8 mouse cellular contexts compared by ENCODE assay signal in genomic region chr5:135106758-135107256, GRCm38 (mm10). TPM values are rescaled to one million over a fixed set of nuclear protein-coding genes. Genes with fewer than 3 reads are reported as not detected.
DNase-seq lines count a peak whose midpoint lies in the region; ATAC-seq and TF ChIP-seq lines count a peak whose summit lies in the region.
"Had no signal": no experiment of that assay in that cellular context is flagged by ENCODE, and none has a peak within 500 bp of the region (broad histone marks: within the 10 kb centered on the region; RNA-seq: fewer than 3 reads in every experiment).

No protein-coding gene starts in this region.

- DNase-seq in brain, adult 2 months (ENCODE audit: low read depth, low spot score) = peak; percentile 79
- peak; percentile 97 for DNase-seq in embryonic facial prominence, embryonic 14.5 days (ENCODE audit: low spot score)
- peak; percentile 81 to 87 for DNase-seq in heart, adult 2 months
- DNase-seq in kidney, adult 11 months = peak; percentile 96
- peak; percentile 87 for DNase-seq in limb, embryonic 11.5 days (ENCODE audit: low spot score)

- TF ChIP-seq POLR2A in heart, adult 2 months (IDR thresholded peaks at IDR 0.05; ENCODE audit: insufficient read depth, low read depth, low read length) = peak; percentile 91
- peak; percentile 98 for TF ChIP-seq POLR2A in small intestine, adult 2 months (IDR thresholded peaks at IDR 0.05; ENCODE audit: low read depth, low read length)

- H3K79me2 ChIP-seq in heart, adult 2 months (replicated peaks; ENCODE audit: control insufficient read depth, insufficient read depth, low read length) = no peaks in the 10 kb centered on the region

- H3K4me3 ChIP-seq in embryonic facial prominence, embryonic 14.5 days (ENCODE audit: low read depth, low read length) = peak overlapping the region; percentile 51
- peak overlapping the region; percentile 57 for H3K4me3 ChIP-seq in heart, adult 2 months
- peak overlapping the region; percentile 54 for H3K4me3 ChIP-seq in limb, embryonic 11.5 days (ENCODE audit: low read depth, low read length)
- peak overlapping the region; percentile 55 for H3K4me3 ChIP-seq in midbrain, embryonic 12.5 days
- peak overlapping the region; percentile 91 for H3K4me3 ChIP-seq in small intestine, adult 2 months (ENCODE audit: low read depth, low read length)
- H3K4me3 ChIP-seq: myocyte had no signal

- H3K9me3 ChIP-seq in embryonic facial prominence, embryonic 14.5 days (ENCODE audit: control insufficient read depth, low read length) = no peaks in the 10 kb centered on the region
- H3K9me3 ChIP-seq in limb, embryonic 11.5 days (ENCODE audit: control insufficient read depth, low read length) = no peaks in the 10 kb centered on the region
- H3K9me3 ChIP-seq in midbrain, embryonic 12.5 days = 0 out of 2 replicates have a peak, but pooled peaks cover 5% of the 10 kb centered on the region

- no peaks in the 10 kb centered on the region for H3K36me3 ChIP-seq in embryonic facial prominence, embryonic 14.5 days (ENCODE audit: control insufficient read depth, insufficient read depth, low read length)
- no peaks in the 10 kb centered on the region for H3K36me3 ChIP-seq in heart, adult 2 months (ENCODE audit: control insufficient read depth, insufficient read depth, low read length)
- no peaks in the 10 kb centered on the region for H3K36me3 ChIP-seq in limb, embryonic 11.5 days (ENCODE audit: control insufficient read depth, insufficient read depth, low read length)
- H3K36me3 ChIP-seq in midbrain, embryonic 12.5 days = no peaks in the 10 kb centered on the region
- no peaks in the 10 kb centered on the region for H3K36me3 ChIP-seq in small intestine, adult 2 months (ENCODE audit: control insufficient read depth, insufficient read depth, low read length)

- H3K9ac ChIP-seq in embryonic facial prominence, embryonic 14.5 days (ENCODE audit: low read depth, low read length) = peak overlapping the region; percentile 62
- peak overlapping the region; percentile 76 for H3K9ac ChIP-seq in heart, adult 2 months (ENCODE audit: low read depth, low read length)
- peak overlapping the region; percentile 34; the same call in 1 of the 2 replicates for H3K9ac ChIP-seq in limb, embryonic 11.5 days (ENCODE audit: low read length)
- peak overlapping the region; percentile 34; the same call in 1 of the 2 replicates for H3K9ac ChIP-seq in midbrain, embryonic 12.5 days (replicated peaks)

- TF ChIP-seq EP300 in heart, adult 2 months (IDR thresholded peaks at IDR 0.05; ENCODE audit: insufficient read depth, low read depth, low read length) = 0 out of 2 replicates have a peak, but pooled peaks have one; percentile 37

- H3K4me1 ChIP-seq in embryonic facial prominence, embryonic 14.5 days (ENCODE audit: control insufficient read depth, insufficient read depth, low read length) = peaks cover 3% of the 10 kb centered on the region; the same call in 1 of the 2 replicates
- no peaks in the 10 kb centered on the region for H3K4me1 ChIP-seq in heart, adult 2 months (ENCODE audit: control insufficient read depth, insufficient read depth, low read length)
- H3K4me1 ChIP-seq in limb, embryonic 11.5 days (ENCODE audit: control insufficient read depth, insufficient read depth, low read length) = peaks cover 8% of the 10 kb centered on the region; the same call in 1 of the 2 replicates
- H3K4me1 ChIP-seq in midbrain, embryonic 12.5 days = peaks cover 16% of the 10 kb centered on the region
- H3K4me1 ChIP-seq in small intestine, adult 2 months (ENCODE audit: control insufficient read depth, insufficient read depth, insufficient read length, low read length) = peaks cover 12% of the 10 kb centered on the region

- TF ChIP-seq CTCF in heart, adult 2 months (IDR thresholded peaks at IDR 0.05) = no peak
- TF ChIP-seq CTCF in small intestine, adult 2 months (IDR thresholded peaks at IDR 0.05; ENCODE audit: extremely low read depth, insufficient read length, insufficient replicate concordance, low read depth, low read length) = no peak

- under 1% methylated on average over 34 of the region's 48 CpGs for WGBS in embryonic facial prominence, embryonic 14.5 days
- under 1% methylated on average over 48 of the region's 48 CpGs for WGBS in heart, adult 2 months
- WGBS in limb, embryonic 11.5 days = under 1% methylated on average over 48 of the region's 48 CpGs
- under 1% methylated on average over 48 of the region's 48 CpGs for WGBS in midbrain, embryonic 12.5 days
- WGBS in small intestine, adult 2 months = under 1% methylated on average over 48 of the region's 48 CpGs

- peaks cover 45% of the 10 kb centered on the region for H3K27me3 ChIP-seq in embryonic facial prominence, embryonic 14.5 days (replicated peaks; ENCODE audit: control insufficient read depth, insufficient read depth, low read length)
- H3K27me3 ChIP-seq in heart, adult 2 months (ENCODE audit: control insufficient read depth, insufficient read depth, low read length) = no peaks in the 10 kb centered on the region
- H3K27me3 ChIP-seq in limb, embryonic 11.5 days (ENCODE audit: control insufficient read depth, insufficient read depth, low read length) = peaks cover 23% of the 10 kb centered on the region
- H3K27me3 ChIP-seq in midbrain, embryonic 12.5 days = peaks cover 63% of the 10 kb centered on the region
- no peaks in the 10 kb centered on the region for H3K27me3 ChIP-seq in small intestine, adult 2 months (ENCODE audit: control insufficient read depth, insufficient read depth, low read length)

- ATAC-seq in embryonic facial prominence, embryonic 14.5 days (ENCODE audit: low read depth) = peak; percentile 91
- ATAC-seq in limb, embryonic 11.5 days (ENCODE audit: insufficient number of reproducible peaks, low FRiP score, low TSS enrichment, low read depth) = peak; percentile 83
- ATAC-seq in midbrain, embryonic 12.5 days (ENCODE audit: low FRiP score, low read depth) = peak; percentile 88

- intact Hi-C loops in heart, adult 2 months (cut with DNase I) = no loop called here

- peak overlapping the region; percentile 94 for H3K4me2 ChIP-seq in embryonic facial prominence, embryonic 14.5 days (ENCODE audit: low read depth, low read length)
- H3K4me2 ChIP-seq in limb, embryonic 11.5 days (ENCODE audit: low read depth, severe bottlenecking) = peak overlapping the region; percentile 96
- H3K4me2 ChIP-seq in midbrain, embryonic 12.5 days (replicated peaks) = peak overlapping the region; percentile 92

- no peak overlapping the region for H3K27ac ChIP-seq in embryonic facial prominence, embryonic 14.5 days (replicated peaks; ENCODE audit: low read depth, low read length)
- peak overlapping the region; percentile 87 for H3K27ac ChIP-seq in heart, adult 2 months
- H3K27ac ChIP-seq in limb, embryonic 11.5 days (replicated peaks; ENCODE audit: low read depth, low read length) = no peak overlapping the region
- no peak overlapping the region for H3K27ac ChIP-seq in midbrain, embryonic 12.5 days (replicated peaks)
- peak overlapping the region; percentile 81 for H3K27ac ChIP-seq in small intestine, adult 2 months (ENCODE audit: insufficient read depth, low read depth, low read length)

RNA-seq across cellular contexts. Expression of gene Mlxipl, which starts 17.1 kb away (rescaled TPM):
- 1.2 and 1.6 TPM in 2 replicates for polyA plus RNA-seq in embryonic facial prominence, embryonic 14.5 days (2014; fragmentation: Nextera tagmentation; extraction: Ambion mirVana)
- total RNA-seq in heart, adult 2 months (2021) = 10 to 100 TPM; 24.2 to 25.9 TPM
- 47.1 and 49.0 TPM in 2 replicates for polyA plus RNA-seq in heart, adult 2 months (2012; rRNA removed)
- 3.2 and 3.3 TPM in 2 replicates for polyA plus RNA-seq in limb, embryonic 11.5 days (2014; fragmentation: Nextera tagmentation; extraction: Ambion mirVana)
- 2.0 and 2.1 TPM in 2 replicates for polyA plus RNA-seq in midbrain, embryonic 12.5 days (2016; fragmentation: Nextera tagmentation; extraction: Ambion mirVana)
- 190 and 304 TPM in 2 replicates for polyA plus RNA-seq in small intestine, adult 2 months (2012; rRNA removed)
- polyA plus RNA-seq: myocyte had no signal

RNA-seq across cellular contexts. Expression of gene Vps37d, which starts 28.7 kb away (rescaled TPM):
- 7.7 and 8.5 TPM in 2 replicates for polyA plus RNA-seq in embryonic facial prominence, embryonic 14.5 days (2014; fragmentation: Nextera tagmentation; extraction: Ambion mirVana)
- total RNA-seq in heart, adult 2 months (2021) = under 1 TPM; 0.52 to 0.57 TPM
- polyA plus RNA-seq in heart, adult 2 months (2012; rRNA removed) = 0.61 and 0.72 TPM in 2 replicates
- 10.0 and 10.7 TPM in 2 replicates for polyA plus RNA-seq in limb, embryonic 11.5 days (2014; fragmentation: Nextera tagmentation; extraction: Ambion mirVana)
- 28.2 and 32.1 TPM in 2 replicates for polyA plus RNA-seq in midbrain, embryonic 12.5 days (2016; fragmentation: Nextera tagmentation; extraction: Ambion mirVana)
- 3.0 and 7.0 TPM in 2 replicates for polyA plus RNA-seq in small intestine, adult 2 months (2012; rRNA removed)

RNA-seq across cellular contexts. Expression of gene Bud23, which starts 42.0 kb away (rescaled TPM):
- polyA plus RNA-seq in embryonic facial prominence, embryonic 14.5 days (2014; fragmentation: Nextera tagmentation; extraction: Ambion mirVana) = 74.0 and 87.2 TPM in 2 replicates
- total RNA-seq in heart, adult 2 months (2021) = 10 to 100 TPM; 20.5 to 21.1 TPM
- polyA plus RNA-seq in heart, adult 2 months (2012; rRNA removed) = 26.2 and 29.8 TPM in 2 replicates
- 156 and 157 TPM in 2 replicates for polyA plus RNA-seq in limb, embryonic 11.5 days (2014; fragmentation: Nextera tagmentation; extraction: Ambion mirVana)
- polyA plus RNA-seq in midbrain, embryonic 12.5 days (2016; fragmentation: Nextera tagmentation; extraction: Ambion mirVana) = 118 and 119 TPM in 2 replicates
- 31.2 and 43.7 TPM in 2 replicates for polyA plus RNA-seq in small intestine, adult 2 months (2012; rRNA removed)

RNA-seq across cellular contexts. Expression of gene Tbl2, which starts 42.6 kb away (rescaled TPM):
- 24.1 and 30.1 TPM in 2 replicates for polyA plus RNA-seq in embryonic facial prominence, embryonic 14.5 days (2014; fragmentation: Nextera tagmentation; extraction: Ambion mirVana)
- total RNA-seq in heart, adult 2 months (2021) = 10 to 100 TPM in 1 of 2 experiments, 1 to 10 TPM in 1; 9.9 to 10.6 TPM
- 5.8 and 8.8 TPM in 2 replicates for polyA plus RNA-seq in heart, adult 2 months (2012; rRNA removed)
- 21.4 and 22.5 TPM in 2 replicates for polyA plus RNA-seq in limb, embryonic 11.5 days (2014; fragmentation: Nextera tagmentation; extraction: Ambion mirVana)
- polyA plus RNA-seq in midbrain, embryonic 12.5 days (2016; fragmentation: Nextera tagmentation; extraction: Ambion mirVana) = 26.3 and 26.5 TPM in 2 replicates
- 4.8 and 5.3 TPM in 2 replicates for polyA plus RNA-seq in small intestine, adult 2 months (2012; rRNA removed)

RNA-seq across cellular contexts. Expression of gene Dnajc30, which starts 42.8 kb away (rescaled TPM):
- polyA plus RNA-seq in embryonic facial prominence, embryonic 14.5 days (2014; fragmentation: Nextera tagmentation; extraction: Ambion mirVana) = 31.1 and 33.9 TPM in 2 replicates
- 10 to 100 TPM; 38.4 to 46.1 TPM for total RNA-seq in heart, adult 2 months (2021)
- 34.7 and 35.7 TPM in 2 replicates for polyA plus RNA-seq in heart, adult 2 months (2012; rRNA removed)
- 33.3 and 34.1 TPM in 2 replicates for polyA plus RNA-seq in limb, embryonic 11.5 days (2014; fragmentation: Nextera tagmentation; extraction: Ambion mirVana)
- 27.6 and 28.3 TPM in 2 replicates for polyA plus RNA-seq in midbrain, embryonic 12.5 days (2016; fragmentation: Nextera tagmentation; extraction: Ambion mirVana)
- polyA plus RNA-seq in small intestine, adult 2 months (2012; rRNA removed) = 30.1 and 46.4 TPM in 2 replicates

Comparison
In these comparisons a context has a peak if more than half of its experiments do, and no peak if none do; other contexts are left out.
1. H3K27ac ChIP-seq: peak in heart, adult 2 months (single experiment) and small intestine, adult 2 months (single experiment); none in embryonic facial prominence, embryonic 14.5 days (single experiment), limb, embryonic 11.5 days (single experiment) and midbrain, embryonic 12.5 days (single experiment).
2. RNA of gene Mlxipl, which starts 17.1 kb away (polyA plus RNA-seq): 190 to 304 TPM in small intestine, adult 2 months and 47.1 to 49.0 TPM in heart, adult 2 months; 3.2 to 3.3 TPM in limb, embryonic 11.5 days, 2.0 to 2.1 TPM in midbrain, embryonic 12.5 days and 1.2 to 1.6 TPM in embryonic facial prominence, embryonic 14.5 days; every median in the first group is over 10 times any median in the second.
3. Peak in every context shown above with its lines, with median percentiles within 50 percentile points of each other: DNase-seq, ATAC-seq, H3K4me2 ChIP-seq, H3K4me3 ChIP-seq and H3K9ac ChIP-seq.